Mouse (Mus musculus): ENCODE measurements around the gene Fam129b. TPM values are rescaled to one million over a fixed set of nuclear protein-coding genes. Genes with fewer than 3 reads are reported as not detected.
A peak's percentile ranks its signal among the peaks of the same experiment; 100 is the strongest.
"Not testable (repeated sequence)": the region's sequence is repeated elsewhere in the genome, so short reads cannot be mapped to it uniquely, and the experiment has no call there.

The Fam129b gene
- polyA plus RNA-seq, 1 experiment from 2014 or later = 30.7 TPM

DNA sequence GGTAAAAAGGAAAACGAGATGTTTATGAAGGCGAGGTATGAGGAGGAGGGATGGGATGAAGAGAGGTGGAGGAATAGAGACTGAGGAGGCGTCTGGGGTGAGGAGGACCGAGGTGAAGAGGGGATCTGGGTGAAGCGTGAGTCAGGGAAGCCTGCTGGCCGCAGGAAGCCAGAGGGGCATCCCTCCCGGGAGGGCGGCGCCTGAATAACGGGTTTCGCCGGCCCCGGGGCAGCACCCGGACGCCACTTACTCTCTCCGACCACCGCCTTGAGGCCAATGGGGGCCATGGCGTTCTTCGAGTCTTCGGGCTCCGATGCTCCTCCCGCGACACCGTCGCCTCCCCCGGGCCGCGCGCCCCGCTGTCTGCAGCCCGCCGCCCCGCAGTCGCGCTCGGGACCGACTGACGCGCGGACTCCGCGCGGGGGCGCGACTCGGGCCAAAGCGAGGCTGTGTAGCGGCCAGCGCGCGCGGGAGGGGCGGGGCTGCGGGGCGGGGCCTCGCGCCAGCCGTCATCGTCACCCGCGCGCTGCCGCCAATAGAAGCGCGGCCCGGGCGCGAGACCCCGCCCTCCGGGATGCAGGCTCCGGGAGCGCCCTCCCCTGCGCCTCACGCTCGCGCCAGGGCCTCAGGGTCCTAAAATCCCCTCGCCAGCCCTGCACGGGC is 29.0 kb upstream of the Fam129b start, which contains the start of gene Stxbp1:
TSS of gene Stxbp1 (minus strand) at position 441 of the 663 bp plus-strand sequence.
- peak within 1 kb of the TSS; percentile 84 for H3K4me3 ChIP-seq (replicated peaks)
- peaks cover 7% of the 10 kb centered on the region; the same call in 1 of the 2 replicates for H3K27me3 ChIP-seq (replicated peaks)
- peak within 1 kb of the TSS; percentile 96 for H3K27ac ChIP-seq (replicated peaks)
- peaks cover 32% of the 10 kb centered on the region for H3K4me1 ChIP-seq
- 0 out of 2 replicates have a peak, but pooled peaks cover 3% of the 10 kb centered on the region for H3K36me3 ChIP-seq
- ATAC-seq (ENCODE audit: low FRiP score) = peak; percentile 93
- H3K9me3 ChIP-seq (replicated peaks) = no peaks in the 10 kb centered on the region
- peak within 1 kb of the TSS; percentile 94 for H3K9ac ChIP-seq (replicated peaks)
- peak within 1 kb of the TSS; percentile 65 for H3K4me2 ChIP-seq
- WGBS = under 1% methylated on average over 67 of the region's 78 CpGs

DNA sequence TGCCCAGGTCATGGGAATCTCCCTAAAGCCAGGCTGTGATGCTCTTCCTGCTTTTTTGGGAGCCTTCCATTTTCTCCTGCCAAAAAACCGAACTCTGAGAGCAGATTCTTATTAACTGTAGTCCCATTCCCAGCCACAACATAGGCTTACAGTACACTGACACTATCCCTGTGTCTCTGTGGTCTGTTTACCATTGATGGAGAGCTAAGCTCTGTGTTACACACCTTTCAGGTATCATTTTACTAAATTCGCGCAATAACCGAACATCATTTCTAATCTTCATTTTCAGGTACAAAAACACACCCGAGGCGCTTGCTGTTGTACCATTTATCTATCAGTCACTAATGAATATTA is 28.5 kb upstream of the Fam129b start:
- Histone ChIP-seq H3K27ac (replicated peaks) (0 out of 2 replicates have a peak overlapping the region, but pooled peaks have one; percentile 30), H3K9ac (replicated peaks) (0 out of 2 replicates have a peak overlapping the region, but pooled peaks have one; percentile 37)
- WGBS = 53% methylated on average over 6 of the region's 6 CpGs

DNA sequence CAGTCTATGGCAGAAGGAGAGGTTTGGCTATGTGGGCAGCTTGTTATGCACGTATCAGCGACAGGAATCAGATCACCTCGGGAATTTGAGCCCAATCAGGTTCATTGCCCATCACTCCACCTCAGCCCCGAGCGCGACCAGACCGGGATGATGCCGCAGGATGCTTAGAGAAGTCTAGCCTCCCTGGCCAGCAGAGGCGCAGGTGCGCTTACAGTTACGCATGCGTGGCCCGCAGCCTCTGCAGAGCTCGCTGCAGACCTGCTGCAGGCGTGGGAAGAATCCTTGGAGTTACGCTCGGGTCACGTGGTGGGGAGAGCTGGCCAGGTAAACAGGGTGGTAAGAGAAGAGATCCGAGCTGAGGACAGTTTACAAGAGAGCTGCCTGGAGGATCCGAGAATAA is 23.8 kb upstream of the Fam129b start:
- peak overlapping the region; percentile 20; the same call in 1 of the 2 replicates for H3K9ac ChIP-seq (replicated peaks)

More for the DNA sequence above, 28.5 kb upstream of the Fam129b start:
- Histone ChIP-seq H3K27me3 (replicated peaks) (peaks cover 7% of the 10 kb centered on the region; the same call in 1 of the 2 replicates), H3K36me3 (no peaks in the 10 kb centered on the region), H3K4me2 (peak overlapping the region; percentile 65), H3K4me1 (peaks cover 37% of the 10 kb centered on the region), H3K4me3 (replicated peaks) (peak overlapping the region; percentile 84), H3K9me3 (replicated peaks) (no peaks in the 10 kb centered on the region)
- ATAC-seq (ENCODE audit: low FRiP score) = peak; percentile 28

DNA sequence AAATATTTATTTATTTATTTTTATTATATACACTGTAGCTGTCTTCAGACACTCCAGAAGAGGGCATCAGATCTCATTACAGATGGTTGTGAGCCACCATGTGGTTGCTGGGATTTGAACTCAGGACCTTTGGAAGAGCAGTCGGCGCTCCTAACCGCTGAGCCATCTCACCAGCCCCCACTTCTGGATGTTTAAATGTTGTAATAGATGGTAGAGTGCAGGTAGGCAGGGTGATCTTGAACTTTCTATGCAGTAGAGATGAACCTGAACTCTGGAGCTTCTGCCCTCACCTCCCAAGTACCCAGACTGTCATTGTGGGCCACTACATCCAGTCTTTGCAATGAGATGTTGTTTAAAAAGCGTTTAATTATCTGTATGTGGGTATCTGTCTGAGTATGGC is 22.2 kb upstream of the Fam129b start:
- peaks cover 14% of the 10 kb centered on the region for H3K4me1 ChIP-seq
- H3K27me3 ChIP-seq (replicated peaks); H3K9ac ChIP-seq (replicated peaks); H3K36me3 ChIP-seq; H3K4me2 ChIP-seq; ATAC-seq (ENCODE audit: low FRiP score); H3K27ac ChIP-seq (replicated peaks); H3K4me3 ChIP-seq (replicated peaks); H3K9me3 ChIP-seq (replicated peaks): not testable (repeated sequence)
- 64% methylated on average over 4 of the region's 4 CpGs for WGBS

More for the DNA sequence above, 23.8 kb upstream of the Fam129b start:
- H3K27ac ChIP-seq (replicated peaks) = 0 out of 2 replicates have a peak overlapping the region, but pooled peaks have one; percentile 18
- 3% methylated on average over 20 of the region's 20 CpGs for WGBS
- H3K4me2 ChIP-seq = peak overlapping the region; percentile 53
- H3K4me3 ChIP-seq (replicated peaks) = peak overlapping the region; percentile 20; the same call in 1 of the 2 replicates
- peaks cover 12% of the 10 kb centered on the region for H3K4me1 ChIP-seq
- peak; percentile 64 for ATAC-seq (ENCODE audit: low FRiP score)
- H3K27me3 ChIP-seq (replicated peaks) = peaks cover 7% of the 10 kb centered on the region; the same call in 1 of the 2 replicates
- no peaks in the 10 kb centered on the region for H3K9me3 ChIP-seq (replicated peaks)
- no peaks in the 10 kb centered on the region for H3K36me3 ChIP-seq

DNA sequence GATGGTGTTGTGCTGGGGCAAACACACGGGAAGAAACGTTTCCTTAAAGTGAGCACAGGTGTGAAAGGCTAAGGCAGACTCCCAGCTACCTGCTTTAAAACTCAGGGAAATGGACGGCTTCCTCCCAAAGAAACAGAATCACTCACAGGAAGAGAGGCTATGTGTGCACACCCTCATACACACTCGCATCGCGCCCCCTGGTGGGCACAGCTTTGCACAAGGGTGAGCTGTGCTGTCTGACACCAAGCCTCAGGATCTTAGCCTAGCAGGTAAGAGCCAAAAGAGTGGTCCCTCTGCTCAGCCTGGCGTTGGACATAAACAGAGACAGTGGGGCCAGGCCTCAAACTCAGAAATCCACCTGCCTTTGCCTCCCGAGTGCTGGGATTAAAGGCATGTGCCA is 21.7 kb upstream of the Fam129b start:
- Histone ChIP-seq H3K4me1 (peaks cover 14% of the 10 kb centered on the region), H3K36me3 (no peaks in the 10 kb centered on the region), H3K9ac (replicated peaks) (no peak overlapping the region), H3K9me3 (replicated peaks) (no peaks in the 10 kb centered on the region), H3K27me3 (replicated peaks) (peaks cover 7% of the 10 kb centered on the region; the same call in 1 of the 2 replicates), H3K4me3 (replicated peaks) (no peak overlapping the region), H3K4me2 (no peak overlapping the region), H3K27ac (replicated peaks) (no peak overlapping the region)
- 5% methylated on average over 8 of the region's 8 CpGs for whole genome bisulfite sequencing
- ATAC-seq (ENCODE audit: low FRiP score) = peak; percentile 57; the same call in 1 of the 2 replicates

DNA sequence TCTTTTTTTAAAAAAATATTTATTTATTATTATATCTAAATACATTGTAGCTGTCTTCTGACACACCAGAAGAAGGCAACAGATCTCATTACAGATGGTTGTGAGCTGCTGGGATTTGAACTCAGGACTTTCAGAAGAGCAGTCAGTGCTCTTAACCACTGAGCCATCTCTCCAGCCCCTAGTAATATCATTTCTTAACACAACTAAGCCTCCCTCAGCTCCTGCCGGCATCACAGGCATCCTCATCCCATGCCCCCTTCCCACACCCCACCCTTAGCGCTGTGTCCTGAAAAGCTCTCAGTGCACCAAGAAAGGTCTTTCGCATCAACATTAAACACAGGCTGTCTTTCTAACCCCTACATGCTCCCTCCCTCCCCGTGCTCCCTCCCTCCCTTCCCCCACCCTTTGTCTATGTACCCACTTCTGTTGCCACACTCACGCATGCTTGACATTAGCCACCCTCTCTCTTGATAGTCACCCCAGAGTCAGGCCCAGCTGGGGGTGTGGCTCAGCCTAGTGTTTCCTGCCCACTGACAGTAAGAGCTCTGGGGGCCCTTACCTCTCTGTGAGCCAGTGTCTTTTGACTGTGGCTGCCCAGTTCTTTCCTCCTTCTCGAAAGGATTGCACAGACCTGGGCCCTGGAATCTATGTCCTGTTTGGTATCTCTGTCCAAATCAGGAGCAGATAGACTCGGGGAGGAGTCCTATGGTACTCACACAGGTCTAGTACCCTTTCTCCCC is 20.7 kb upstream of the Fam129b start:
- no peak overlapping the region for H3K9ac ChIP-seq (replicated peaks)
- peaks cover 7% of the 10 kb centered on the region; the same call in 1 of the 2 replicates for H3K27me3 ChIP-seq (replicated peaks)
- ATAC-seq (ENCODE audit: low FRiP score) = no peak
- WGBS = 77% methylated on average over 7 of the region's 7 CpGs
- H3K4me2 ChIP-seq = no peak overlapping the region
- no peaks in the 10 kb centered on the region for H3K9me3 ChIP-seq (replicated peaks)
- H3K4me3 ChIP-seq (replicated peaks) = no peak overlapping the region
- peaks cover 14% of the 10 kb centered on the region for H3K4me1 ChIP-seq
- H3K27ac ChIP-seq (replicated peaks) = no peak overlapping the region
- no peaks in the 10 kb centered on the region for H3K36me3 ChIP-seq

DNA sequence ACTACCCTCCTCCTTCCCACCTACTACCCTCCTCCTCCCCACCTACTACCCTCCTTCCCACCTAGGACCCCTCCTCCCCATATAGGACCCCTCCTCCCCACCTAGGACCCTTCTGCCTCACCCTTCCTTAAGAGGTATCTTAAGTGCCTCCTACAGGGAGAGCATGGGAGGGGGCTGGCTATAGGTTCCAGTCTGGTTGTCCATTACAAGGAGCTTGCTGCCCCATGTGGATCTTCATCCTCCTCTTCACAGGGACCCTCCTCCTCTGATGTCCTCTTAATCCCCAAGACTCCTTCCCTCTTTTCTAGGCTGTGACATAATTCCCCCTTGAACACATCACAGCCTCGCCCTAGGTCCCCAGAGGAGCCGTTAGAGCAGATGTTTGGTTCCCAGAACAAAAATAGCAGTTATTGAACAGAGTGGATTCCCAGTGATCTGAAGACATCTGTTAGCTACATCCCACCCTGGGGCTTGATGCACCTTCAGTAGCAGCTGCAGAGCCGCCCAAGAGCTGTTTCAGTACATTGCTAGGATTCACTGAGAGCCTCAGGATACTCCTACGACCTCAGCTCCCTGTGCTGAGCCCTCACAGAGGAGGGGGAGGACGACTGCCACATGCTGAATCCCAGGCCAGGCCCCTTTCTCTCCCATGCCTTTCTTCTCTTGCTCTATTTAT is 20.0 kb upstream of the Fam129b start:
- Histone ChIP-seq H3K4me3 (replicated peaks) (no peak overlapping the region), H3K36me3 (no peaks in the 10 kb centered on the region), H3K27me3 (replicated peaks) (peaks cover 7% of the 10 kb centered on the region; the same call in 1 of the 2 replicates), H3K9ac (replicated peaks) (no peak overlapping the region), H3K27ac (replicated peaks) (no peak overlapping the region), H3K4me2 (no peak overlapping the region), H3K4me1 (peaks cover 14% of the 10 kb centered on the region), H3K9me3 (replicated peaks) (no peaks in the 10 kb centered on the region)
- ATAC-seq (ENCODE audit: low FRiP score) = no peak
- WGBS = 45% methylated on average over 5 of the region's 5 CpGs

DNA sequence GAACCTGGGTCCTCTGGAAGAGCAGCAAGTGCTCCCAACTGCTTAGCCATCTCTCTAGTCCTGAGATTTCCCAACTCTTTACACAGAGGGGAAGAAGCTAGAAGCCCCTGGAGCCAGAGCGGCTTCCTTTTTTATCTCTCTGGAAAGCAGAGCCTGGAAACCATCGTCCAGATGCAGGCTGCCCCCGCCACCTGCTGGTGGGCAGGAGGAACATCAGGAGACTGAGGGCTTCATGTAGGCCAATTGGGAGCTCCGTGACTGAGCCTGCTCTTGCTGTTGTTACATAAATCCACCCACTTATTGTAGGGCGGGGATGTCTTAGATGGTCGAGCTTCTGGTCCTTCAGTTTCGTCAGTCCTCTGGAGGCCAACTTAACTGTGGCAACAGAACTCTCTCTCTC is 18.3 kb upstream of the Fam129b start:
- H3K4me3 ChIP-seq (replicated peaks) = no peak overlapping the region
- H3K27me3 ChIP-seq (replicated peaks) = no peaks in the 10 kb centered on the region
- H3K4me1 ChIP-seq = peaks cover 6% of the 10 kb centered on the region
- no peak overlapping the region for H3K9ac ChIP-seq (replicated peaks)
- no peak overlapping the region for H3K4me2 ChIP-seq
- H3K36me3 ChIP-seq = no peaks in the 10 kb centered on the region
- no peaks in the 10 kb centered on the region for H3K9me3 ChIP-seq (replicated peaks)
- 1% methylated on average over 7 of the region's 7 CpGs for WGBS
- H3K27ac ChIP-seq (replicated peaks) = no peak overlapping the region
- peak; percentile 72 for ATAC-seq (ENCODE audit: low FRiP score)

DNA sequence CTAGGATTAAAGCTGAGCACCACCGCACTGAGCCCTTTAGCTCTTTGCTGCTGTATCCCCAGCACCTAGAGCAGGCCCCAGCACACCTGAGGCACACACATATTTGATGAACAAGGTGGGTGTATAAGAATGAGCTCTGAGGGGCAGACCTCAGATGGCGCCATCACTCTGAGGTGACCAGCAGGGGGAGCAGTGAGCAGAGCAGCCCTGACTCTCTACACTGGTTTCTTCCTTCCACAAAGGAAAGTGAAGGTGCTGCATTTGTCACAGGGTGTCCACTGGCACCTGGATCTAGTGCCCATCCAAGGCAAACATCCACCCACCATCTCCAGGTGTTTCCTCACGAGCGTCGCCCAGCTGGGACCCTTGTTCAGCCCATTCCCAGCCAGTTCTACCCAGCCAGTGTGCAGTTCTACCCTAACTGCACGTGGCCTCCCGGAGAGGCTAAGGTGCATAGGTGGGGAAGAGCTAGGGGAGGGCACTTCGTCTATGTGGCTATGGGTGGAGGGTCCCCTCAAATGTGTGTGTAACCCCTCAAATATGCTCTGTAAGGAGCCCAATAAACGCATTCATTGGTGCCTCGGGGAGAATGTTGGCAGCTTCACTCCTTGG is 16.8 kb upstream of the Fam129b start:
- no peak overlapping the region for H3K4me3 ChIP-seq (replicated peaks)
- no peaks in the 10 kb centered on the region for H3K27me3 ChIP-seq (replicated peaks)
- WGBS = 44% methylated on average over 10 of the region's 10 CpGs
- H3K36me3 ChIP-seq = no peaks in the 10 kb centered on the region
- H3K4me2 ChIP-seq = no peak overlapping the region
- peaks cover 6% of the 10 kb centered on the region; the same call in 1 of the 2 replicates for H3K4me1 ChIP-seq
- ATAC-seq (ENCODE audit: low FRiP score) = 0 out of 2 replicates have a peak, but pooled peaks have one; percentile 39
- no peak overlapping the region for H3K27ac ChIP-seq (replicated peaks)
- H3K9ac ChIP-seq (replicated peaks) = no peak overlapping the region
- no peaks in the 10 kb centered on the region for H3K9me3 ChIP-seq (replicated peaks)

DNA sequence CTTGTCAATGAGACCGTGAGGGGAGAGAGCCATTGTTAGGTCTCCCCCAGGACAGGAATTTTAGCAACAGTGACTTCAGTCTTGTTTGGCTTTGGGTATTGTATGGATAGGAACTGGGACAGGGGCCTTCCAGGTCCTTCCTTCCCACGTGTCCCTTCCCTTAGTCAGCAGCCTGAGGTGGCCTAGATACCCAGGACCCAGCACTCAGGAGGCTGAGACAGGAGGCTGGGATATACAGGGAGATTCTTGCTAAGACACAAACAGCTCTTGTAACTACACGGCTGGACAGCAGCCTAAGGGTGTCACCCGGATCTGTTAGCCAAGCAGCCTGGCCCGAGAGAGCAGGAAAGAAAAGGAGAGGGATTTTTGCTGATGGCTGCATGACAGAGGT is 16.3 kb upstream of the Fam129b start:
- 79% methylated on average over 5 of the region's 5 CpGs for WGBS
- H3K27ac ChIP-seq (replicated peaks) = no peak overlapping the region
- no peaks in the 10 kb centered on the region for H3K27me3 ChIP-seq (replicated peaks)
- H3K4me3 ChIP-seq (replicated peaks) = no peak overlapping the region
- no peak overlapping the region for H3K9ac ChIP-seq (replicated peaks)
- H3K4me2 ChIP-seq = no peak overlapping the region
- peaks cover 6% of the 10 kb centered on the region; the same call in 1 of the 2 replicates for H3K4me1 ChIP-seq
- H3K9me3 ChIP-seq (replicated peaks) = no peaks in the 10 kb centered on the region
- no peak for ATAC-seq (ENCODE audit: low FRiP score)
- H3K36me3 ChIP-seq = no peaks in the 10 kb centered on the region

DNA sequence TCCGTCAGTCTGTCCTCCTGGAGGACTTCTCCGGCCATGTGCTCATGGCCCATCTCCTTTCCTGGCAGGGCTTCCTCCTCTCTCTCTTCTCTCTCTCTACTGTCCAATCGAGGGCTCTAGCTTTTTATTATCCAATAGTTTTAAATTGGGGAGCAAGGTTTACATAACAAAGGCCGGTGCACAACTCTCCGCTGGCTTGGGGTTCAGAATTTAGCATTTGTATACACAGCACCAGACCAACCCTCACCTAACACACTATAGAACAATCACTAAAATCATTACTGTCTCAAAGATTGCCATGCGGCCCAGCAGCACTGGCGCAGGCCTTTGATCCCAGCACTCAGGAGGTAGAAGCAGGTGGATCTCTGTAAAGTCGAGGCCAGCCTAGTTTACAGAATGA is 15.1 kb upstream of the Fam129b start:
- Histone ChIP-seq H3K9ac (replicated peaks) (no peak overlapping the region), H3K4me2 (no peak overlapping the region), H3K9me3 (replicated peaks) (no peaks in the 10 kb centered on the region), H3K27ac (replicated peaks) (no peak overlapping the region), H3K4me3 (replicated peaks) (no peak overlapping the region), H3K4me1 (peaks cover 6% of the 10 kb centered on the region; the same call in 1 of the 2 replicates), H3K27me3 (replicated peaks) (no peaks in the 10 kb centered on the region), H3K36me3 (no peaks in the 10 kb centered on the region)
- ATAC-seq (ENCODE audit: low FRiP score) = no peak
- WGBS = 73% methylated on average over 8 of the region's 8 CpGs

Data from neural tube, embryonic 15.5 days (tissue).